Mouse (Mus musculus) spleen, adult 18-20 months (tissue): ENCODE measurements around the gene Grsf1.
A peak's percentile ranks its signal among the peaks of the same experiment; 100 is the strongest.

ENCODE experiments used
- DNase-seq, 2 experiments: peaks; one replicate each; pipeline ENCODE4 v3.0.0; 2022; ENCODE audit warnings: mixed read lengths in 2 of 2

Gene Grsf1

GRCm38 (mm10) chr5:88688583-88689187, 12.7 kb upstream of the Grsf1 start:
- DNase-seq = no peak

- no peak for DNase-seq
Measured at GRCm38 (mm10) chr5:88687996-88688406, 12.0 kb upstream of the Grsf1 start.

- DNase-seq = no peak
Measured at GRCm38 (mm10) chr5:88685745-88686299, 9.9 kb upstream of the Grsf1 start.

- no peak for DNase-seq
Measured at GRCm38 (mm10) chr5:88685306-88685705, 9.3 kb upstream of the Grsf1 start.

- DNase-seq = no peak
Measured at GRCm38 (mm10) chr5:88684226-88684625, 8.3 kb upstream of the Grsf1 start.

GRCm38 (mm10) chr5:88683706-88684105, 7.7 kb upstream of the Grsf1 start:
- no peak for DNase-seq

- DNase-seq = no peak
Measured at GRCm38 (mm10) chr5:88680567-88680966, 4.6 kb upstream of the Grsf1 start.

- DNase-seq = no peak
Measured at GRCm38 (mm10) chr5:88679341-88679740, 3.4 kb upstream of the Grsf1 start.

- no peak for DNase-seq
Measured at GRCm38 (mm10) chr5:88678929-88679328, 3.0 kb upstream of the Grsf1 start.

- DNase-seq = peak; percentile 16 to 17
Measured at GRCm38 (mm10) chr5:88674703-88675442, 1.1 kb downstream of the Grsf1 start.

GRCm38 (mm10) chr5:88663875-88664274, 12.1 kb downstream of the Grsf1 start:
- no peak for DNase-seq

GRCm38 (mm10) chr5:88663151-88663550, 12.8 kb downstream of the Grsf1 start:
- DNase-seq = no peak

- DNase-seq = no peak
Measured at GRCm38 (mm10) chr5:88657868-88658267, 18.1 kb downstream of the Grsf1 start.

GRCm38 (mm10) chr5:88652589-88652988, 23.4 kb downstream of the Grsf1 start:
- DNase-seq = no peak

- no peak for DNase-seq
Measured at GRCm38 (mm10) chr5:88649250-88650173, 26.5 kb downstream of the Grsf1 start.

- no peak for DNase-seq
Measured at GRCm38 (mm10) chr5:88645405-88645804, 30.6 kb downstream of the Grsf1 start.

GRCm38 (mm10) chr5:88644901-88645300, 31.1 kb downstream of the Grsf1 start:
- DNase-seq = no peak

- no peak for DNase-seq
Measured at GRCm38 (mm10) chr5:88643491-88643890, 32.5 kb downstream of the Grsf1 start.

GRCm38 (mm10) chr5:88642786-88643185, 33.2 kb downstream of the Grsf1 start:
- no peak for DNase-seq

GRCm38 (mm10) chr5:88634076-88634475, 41.9 kb downstream of the Grsf1 start:
- no peak for DNase-seq

- no peak for DNase-seq
Measured at GRCm38 (mm10) chr5:88632463-88632862, 43.5 kb downstream of the Grsf1 start.

- DNase-seq = no peak
Measured at GRCm38 (mm10) chr5:88631545-88631944, 44.4 kb downstream of the Grsf1 start.

GRCm38 (mm10) chr5:88630883-88631282, 45.1 kb downstream of the Grsf1 start:
- DNase-seq = peak; percentile 10 to 14
